Mouse (Mus musculus) bone marrow macrophage, adult 2 months (primary cell): ENCODE results near the gene Polr2c. TPM values are rescaled to one million over a fixed set of nuclear protein-coding genes. Genes with fewer than 3 reads are reported as not detected.

ENCODE experiments used
- H3K27ac ChIP-seq: 2 replicates; pipeline ENCODE4 v1.5.1; 2012; ENCODE audit warnings: low read depth, low read length; ENCODE audit not compliant: insufficient read depth
- H3K4me1 ChIP-seq: 2 replicates; pipeline ENCODE4 v1.6.1; 2012; ENCODE audit warnings: low read length; ENCODE audit not compliant: control insufficient read depth, insufficient read depth
- H3K4me3 ChIP-seq: 2 replicates; pipeline ENCODE4 v1.5.1; 2012; ENCODE audit warnings: mild to moderate bottlenecking, low read length, moderate library complexity; ENCODE audit not compliant: insufficient read depth
- CTCF ChIP-seq: IDR thresholded peaks from 2 replicates; pipeline ENCODE4 v1.5.1; 2012; ENCODE audit warnings: low read depth, mild to moderate bottlenecking, low read length, moderate library complexity
- POLR2A ChIP-seq: IDR thresholded peaks from 2 replicates; pipeline ENCODE4 v1.6.1; 2012; ENCODE audit warnings: mild to moderate bottlenecking, low read depth, low read length, borderline replicate concordance
- polyA plus RNA-seq: library from polyadenylated mRNA; stranded (reverse); fragments of >200 nt; gene quantifications from 2 replicates; pipeline ENCODE4 v1.2.4, GENCODE M21; 2012; ENCODE audit not compliant: missing spikeins, insufficient read depth, insufficient read length

Gene Polr2c
- 41.7 and 44.9 TPM in 2 replicates for polyA plus RNA-seq

DNA sequence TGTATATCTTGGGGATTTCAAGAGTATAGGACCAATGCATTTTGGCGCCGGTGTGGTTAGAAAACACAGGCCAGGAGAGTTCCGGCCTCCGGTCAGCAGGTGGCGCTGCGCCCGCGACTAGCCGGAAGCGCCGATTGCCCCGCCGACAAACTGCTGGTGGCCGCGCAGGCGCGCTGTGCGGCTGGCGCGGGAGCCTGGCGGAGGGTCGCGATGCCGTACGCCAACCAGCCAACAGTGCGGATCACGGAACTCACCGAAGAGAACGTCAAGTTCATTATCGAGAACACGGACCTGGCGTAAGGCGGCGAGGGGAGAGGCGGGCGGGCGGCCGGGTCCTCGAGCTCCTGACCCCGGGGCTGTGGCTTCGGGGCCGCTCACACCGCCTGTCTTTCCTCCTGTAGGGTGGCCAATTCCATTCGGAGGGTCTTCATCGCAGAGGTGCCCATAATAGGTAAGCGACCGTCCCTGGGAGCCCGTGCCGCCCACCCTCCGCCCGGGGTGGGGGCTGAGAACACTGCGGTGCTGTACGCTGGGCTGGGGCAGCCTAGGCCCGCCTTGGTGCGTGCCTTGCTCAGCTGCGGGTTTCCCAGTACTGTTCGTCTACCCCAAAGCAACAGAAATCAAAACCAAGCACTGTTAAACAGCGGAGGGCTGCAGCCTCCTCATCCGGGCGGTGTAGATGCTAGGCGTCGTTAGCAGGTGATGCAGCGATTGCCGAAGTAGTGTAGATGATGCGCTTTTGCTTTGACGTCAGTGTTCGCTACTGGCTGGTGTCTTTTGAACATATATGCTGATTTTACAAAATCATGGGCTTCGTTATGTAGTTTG lies at the start of gene Polr2c:
Gene Polr2c (plus strand): TSS at position 105 of the 828 bp plus-strand sequence.
- no peak within 1 kb of the TSS for H3K27ac ChIP-seq
- TF ChIP-seq POLR2A (no peak), CTCF (peak; percentile 30; the same call in 1 of the 2 replicates)
- peaks cover 8% of the 10 kb centered on the region for H3K4me1 ChIP-seq
- peak within 1 kb of the TSS; percentile 88 for H3K4me3 ChIP-seq

DNA sequence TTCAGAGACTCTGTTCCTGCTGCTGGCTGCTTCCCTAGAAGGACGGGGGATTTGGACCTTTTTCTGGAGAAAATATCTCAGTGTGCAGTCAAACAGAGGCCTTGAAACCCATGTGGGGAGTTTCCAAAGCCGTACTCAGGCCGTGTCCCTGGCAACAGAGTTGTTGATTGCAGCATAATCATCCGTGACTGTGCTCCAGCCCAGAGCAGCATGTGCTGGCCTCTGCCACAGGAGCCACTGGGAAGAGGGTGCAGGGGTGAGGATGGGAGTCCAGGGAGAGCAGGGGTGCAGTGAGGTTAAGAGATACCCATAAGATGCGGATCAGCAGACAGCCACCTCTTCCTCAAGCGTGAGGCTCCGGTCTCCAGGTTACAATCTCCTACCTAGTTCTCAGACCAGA lies 49.7 kb upstream of the Polr2c start:
- H3K4me3 ChIP-seq = no peak overlapping the region
- no peak overlapping the region for H3K27ac ChIP-seq
- peaks cover 6% of the 10 kb centered on the region for H3K4me1 ChIP-seq
- TF ChIP-seq CTCF (no peak), POLR2A (no peak)

DNA sequence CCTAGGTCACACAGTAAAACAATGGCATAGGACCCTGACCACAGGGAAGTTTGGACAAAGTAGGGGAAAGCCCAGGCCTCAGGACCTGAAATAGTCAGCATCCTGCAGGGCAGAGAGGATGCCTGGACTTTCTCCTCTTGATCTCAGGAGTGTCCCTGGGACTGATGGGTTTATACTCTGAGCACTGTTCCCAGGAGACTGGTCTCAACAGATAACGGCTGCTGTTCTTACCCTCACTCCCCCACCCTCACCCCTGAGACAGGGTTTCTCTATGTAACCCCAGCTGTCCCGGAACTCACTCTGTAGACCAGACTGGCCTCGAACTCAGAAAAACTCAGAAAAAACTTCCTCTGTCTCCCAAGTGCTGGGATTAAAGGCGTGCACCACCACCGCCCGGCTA lies 48.9 kb upstream of the Polr2c start:
- H3K27ac ChIP-seq = no peak overlapping the region
- TF ChIP-seq POLR2A = no peak
- no peak for TF ChIP-seq CTCF
- no peak overlapping the region for H3K4me3 ChIP-seq
- H3K4me1 ChIP-seq = peaks cover 6% of the 10 kb centered on the region

DNA sequence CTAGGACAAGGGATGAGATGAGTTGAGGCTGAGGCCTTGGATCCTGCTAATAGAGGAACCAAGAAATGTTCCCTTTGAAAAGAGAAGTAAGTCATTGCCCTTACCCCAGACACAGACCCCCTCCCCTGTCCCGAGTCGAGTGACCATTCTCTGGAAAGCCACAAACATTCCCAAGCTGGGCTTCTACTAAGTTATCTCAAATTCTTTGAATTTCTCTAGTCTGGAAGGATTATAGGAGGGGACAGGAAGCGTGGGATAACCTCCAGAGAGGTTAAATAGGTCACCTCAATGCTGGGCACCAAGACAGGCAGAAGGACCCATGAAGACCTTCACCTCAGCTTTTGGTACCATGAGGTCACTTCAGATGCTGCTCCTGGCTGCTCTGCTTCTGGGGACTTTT lies 47.1 kb upstream of the Polr2c start, which contains the start of gene Ccl17:
Gene Ccl17 (plus strand): TSS at position 301 of the 400 bp plus-strand sequence.
- no peak within 1 kb of the TSS for H3K27ac ChIP-seq
- H3K4me3 ChIP-seq = no peak within 1 kb of the TSS
- H3K4me1 ChIP-seq = peaks cover 3% of the 10 kb centered on the region; the same call in 1 of the 2 replicates
- TF ChIP-seq CTCF (no peak), POLR2A (no peak)

DNA sequence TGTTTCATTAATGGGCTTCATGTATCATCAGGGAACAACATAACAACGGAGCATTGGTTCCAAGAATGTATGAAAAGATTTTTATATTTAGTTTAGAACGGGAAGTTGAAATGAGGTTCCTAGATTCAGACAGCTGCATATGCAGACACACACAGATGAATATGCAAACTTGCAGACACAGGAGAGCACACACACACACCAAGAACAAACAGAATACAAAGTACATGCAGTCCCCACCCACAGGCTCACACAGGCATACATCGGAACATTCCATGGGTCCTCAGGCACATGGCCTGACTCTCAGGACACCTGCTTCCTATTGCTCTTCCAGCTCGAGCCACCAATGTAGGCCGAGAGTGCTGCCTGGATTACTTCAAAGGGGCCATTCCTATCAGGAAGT lies 46.4 kb upstream of the Polr2c start:
- Histone ChIP-seq H3K4me1 (peaks cover 3% of the 10 kb centered on the region; the same call in 1 of the 2 replicates), H3K27ac (no peak overlapping the region), H3K4me3 (no peak overlapping the region)
- TF ChIP-seq CTCF (no peak), POLR2A (no peak)

DNA sequence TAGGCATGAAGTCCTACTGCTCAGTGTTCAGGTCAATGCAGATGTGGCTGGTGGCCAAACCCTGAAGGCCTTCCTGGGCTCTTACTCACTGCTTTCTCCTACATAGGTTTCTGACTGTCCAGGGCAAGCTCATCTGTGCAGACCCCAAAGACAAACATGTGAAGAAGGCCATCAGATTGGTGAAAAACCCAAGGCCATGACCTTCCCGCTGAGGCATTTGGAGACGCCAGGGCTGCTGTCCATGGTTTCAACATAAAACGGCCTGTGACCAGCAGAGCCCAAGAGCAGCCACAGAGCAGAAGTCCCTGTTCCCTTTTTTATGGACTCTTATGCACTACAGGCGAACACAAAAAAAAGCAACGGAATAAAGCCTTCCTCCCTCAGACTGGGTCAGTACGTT lies 45.6 kb upstream of the Polr2c start:
- 0 out of 2 replicates have a peak overlapping the region, but pooled peaks have one; percentile 10 for H3K4me3 ChIP-seq
- peaks cover 3% of the 10 kb centered on the region; the same call in 1 of the 2 replicates for H3K4me1 ChIP-seq
- TF ChIP-seq CTCF (no peak), POLR2A (no peak)
- H3K27ac ChIP-seq = no peak overlapping the region

DNA sequence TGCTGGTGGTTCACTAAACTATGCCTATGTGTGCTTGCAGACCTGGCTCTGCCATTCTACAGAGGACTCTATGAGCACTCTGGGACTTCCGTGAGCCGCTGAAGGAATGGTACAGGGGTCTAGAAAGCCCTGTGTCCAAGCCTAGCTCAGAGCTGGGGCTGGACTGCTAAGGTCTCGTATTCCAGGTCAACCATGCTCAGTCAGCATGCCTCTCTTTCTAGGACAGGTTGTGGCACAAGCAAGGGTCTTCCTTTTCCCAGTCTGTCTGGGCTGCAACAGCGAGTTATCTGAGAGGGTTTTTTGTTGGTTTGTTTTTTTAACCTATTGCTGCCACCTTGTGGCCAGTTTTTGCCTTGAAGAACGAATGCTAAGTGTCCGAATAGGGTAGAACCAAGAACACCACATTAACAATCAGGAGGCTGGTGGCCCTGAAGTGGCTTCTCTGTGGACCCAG lies 44.6 kb upstream of the Polr2c start:
- no peak for TF ChIP-seq CTCF
- no peak for TF ChIP-seq POLR2A
- no peak overlapping the region for H3K27ac ChIP-seq
- H3K4me1 ChIP-seq = peaks cover 3% of the 10 kb centered on the region; the same call in 1 of the 2 replicates
- H3K4me3 ChIP-seq = no peak overlapping the region

DNA sequence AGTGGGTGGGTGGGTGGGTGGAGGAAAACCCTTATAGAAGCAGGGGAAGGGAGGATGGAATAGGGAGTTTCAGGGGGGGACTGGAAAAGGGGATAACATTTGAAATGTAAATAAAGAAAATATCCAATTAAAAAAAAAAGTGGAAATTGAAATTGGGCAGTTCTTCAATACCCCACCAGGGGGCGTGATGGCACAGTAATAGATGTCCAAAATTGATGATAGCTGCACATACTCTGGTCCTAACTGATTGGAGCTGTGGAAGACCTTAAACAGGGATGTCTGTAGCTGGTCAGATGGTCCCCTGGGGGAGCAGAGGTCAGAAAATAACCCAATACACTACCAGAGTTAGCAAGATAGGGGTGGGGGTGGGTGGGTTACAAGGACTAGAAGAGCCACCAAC lies 42.7 kb upstream of the Polr2c start:
- TF ChIP-seq POLR2A (no peak), CTCF (peak; percentile 18; the same call in 1 of the 2 replicates)
- Histone ChIP-seq H3K27ac (no peak overlapping the region), H3K4me1 (peaks cover 3% of the 10 kb centered on the region; the same call in 1 of the 2 replicates), H3K4me3 (no peak overlapping the region)

DNA sequence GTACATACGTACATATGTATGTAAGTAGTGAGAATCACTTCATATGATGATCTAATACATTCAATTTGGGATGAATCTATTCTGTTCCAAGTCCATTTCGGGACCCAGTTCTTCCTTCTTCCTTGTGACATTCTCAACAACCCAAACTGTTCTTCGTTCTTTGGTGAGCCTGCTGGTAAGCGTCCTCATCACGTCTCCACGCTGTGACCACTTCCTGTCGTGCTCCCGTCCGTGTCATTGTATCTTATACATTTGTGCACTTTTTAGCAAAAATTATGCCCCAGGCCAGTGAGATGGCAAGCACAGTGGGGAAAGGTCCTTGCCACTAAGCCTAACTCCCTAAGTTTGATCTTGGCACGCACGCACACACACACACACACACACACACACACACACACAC lies 39.3 kb upstream of the Polr2c start:
- H3K4me3 ChIP-seq = no peak overlapping the region
- no peaks in the 10 kb centered on the region for H3K4me1 ChIP-seq
- no peak for TF ChIP-seq CTCF
- no peak for TF ChIP-seq POLR2A
- no peak overlapping the region for H3K27ac ChIP-seq

DNA sequence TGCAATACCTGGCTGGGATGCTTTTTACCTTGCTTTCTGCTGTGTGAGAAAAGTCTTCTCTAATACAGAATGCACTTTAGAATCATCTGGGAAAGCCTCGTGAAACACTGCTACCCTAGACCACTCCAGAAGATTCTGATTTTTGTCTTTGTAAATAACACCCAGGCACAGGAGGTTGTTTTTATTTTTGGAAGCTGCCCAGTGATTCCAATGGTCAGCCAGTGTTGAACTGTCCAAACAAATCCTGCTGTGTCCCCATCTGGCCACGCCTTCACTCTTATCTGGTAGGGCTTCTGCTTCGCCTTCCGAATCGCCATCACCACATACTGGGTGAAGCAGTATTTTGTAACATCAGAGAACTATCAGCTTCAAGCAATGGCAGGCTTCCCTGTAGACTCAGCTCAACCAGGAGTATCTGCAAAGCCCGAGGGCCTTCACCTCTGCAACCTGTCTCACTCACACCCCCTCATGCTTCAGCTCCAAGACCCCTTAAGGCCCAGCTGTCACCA lies 37.5 kb upstream of the Polr2c start:
- H3K4me1 ChIP-seq = no peaks in the 10 kb centered on the region
- H3K4me3 ChIP-seq = no peak overlapping the region
- TF ChIP-seq POLR2A (no peak), CTCF (no peak)
- no peak overlapping the region for H3K27ac ChIP-seq
